In genomic region chr12:79750253-79751125, GRCm38 (mm10) we compare ENCODE assay signal across 8 mouse cellular contexts.
DNase-seq lines count a peak whose midpoint lies in the region; ATAC-seq and TF ChIP-seq lines count a peak whose summit lies in the region.

No protein-coding gene starts in this region.

- no peak overlapping the region for H3K9ac ChIP-seq in liver, adult 2 months (ENCODE audit: low read depth, low read length)
- peak overlapping the region; percentile 10; the same call in 1 of the 2 replicates for H3K9ac ChIP-seq in forebrain, embryonic 11.5 days (ENCODE audit: low read length)
- H3K9ac ChIP-seq in neural tube, embryonic 13.5 days, result peak overlapping the region; percentile 50

- H3K79me2 ChIP-seq in liver, adult 2 months (ENCODE audit: control insufficient read depth, insufficient read depth, low read length), result no peaks in the 10 kb centered on the region

- peak; percentile 32 for DNase-seq in liver, adult 2 months (ENCODE audit: extremely low read depth, low read depth, low spot score)
- no peak for DNase-seq in liver
- peak; percentile 60 for DNase-seq in forebrain, embryonic 11.5 days (ENCODE audit: low spot score)
- peak; percentile 54 for DNase-seq in heart, postnatal 4 days
- DNase-seq in lung, adult 18-20 months, result peak; percentile 69 to 71
- no peak for DNase-seq in thymus, postnatal 14 days
- no peak for DNase-seq in cerebellum, postnatal 36 days

- H3K4me3 ChIP-seq in liver, adult 2 months (ENCODE audit: insufficient read depth, low read depth, low read length), result no peak overlapping the region
- H3K4me3 ChIP-seq in forebrain, embryonic 11.5 days (ENCODE audit: low read depth, low read length), result no peak overlapping the region
- peak overlapping the region; percentile 10; the same call in 1 of the 2 replicates for H3K4me3 ChIP-seq in neural tube, embryonic 13.5 days

- TF ChIP-seq POLR2A in liver, adult 2 months (IDR thresholded peaks at IDR 0.05; ENCODE audit: extremely low read depth, insufficient read depth, low read length), result no peak

- no peak overlapping the region for H3K27ac ChIP-seq in liver, adult 2 months (replicated peaks; ENCODE audit: insufficient read depth, low read depth, low read length)
- peak overlapping the region; percentile 77 for H3K27ac ChIP-seq in forebrain, embryonic 11.5 days (ENCODE audit: low read depth, low read length)
- H3K27ac ChIP-seq in neural tube, embryonic 13.5 days (replicated peaks), result peak overlapping the region; percentile 89

- H3K4me2 ChIP-seq in forebrain, embryonic 11.5 days (ENCODE audit: low read depth, low read length, severe bottlenecking), result peak overlapping the region; percentile 21; the same call in 1 of the 2 replicates
- H3K4me2 ChIP-seq in neural tube, embryonic 13.5 days, result peak overlapping the region; percentile 42

- no peaks in the 10 kb centered on the region for H3K4me1 ChIP-seq in liver, adult 2 months (ENCODE audit: control insufficient read depth, insufficient read depth, low read length)
- peaks cover 46% of the 10 kb centered on the region for H3K4me1 ChIP-seq in forebrain, embryonic 11.5 days (replicated peaks; ENCODE audit: control insufficient read depth, insufficient read depth, low read length)
- H3K4me1 ChIP-seq in neural tube, embryonic 13.5 days (replicated peaks), result peaks cover 62% of the 10 kb centered on the region

- no peaks in the 10 kb centered on the region for H3K27me3 ChIP-seq in liver, adult 2 months (ENCODE audit: control insufficient read depth, insufficient read depth, low read length)
- H3K27me3 ChIP-seq in forebrain, embryonic 11.5 days (ENCODE audit: control insufficient read depth, insufficient read depth, low read length), result no peaks in the 10 kb centered on the region
- no peaks in the 10 kb centered on the region for H3K27me3 ChIP-seq in neural tube, embryonic 13.5 days

- H3K9me3 ChIP-seq in forebrain, embryonic 11.5 days (ENCODE audit: control insufficient read depth, low read length), result no peaks in the 10 kb centered on the region
- H3K9me3 ChIP-seq in neural tube, embryonic 13.5 days, result no peaks in the 10 kb centered on the region

- no peaks in the 10 kb centered on the region for H3K36me3 ChIP-seq in liver, adult 2 months (ENCODE audit: control insufficient read depth, insufficient read depth, low read length)
- no peaks in the 10 kb centered on the region for H3K36me3 ChIP-seq in forebrain, embryonic 11.5 days (ENCODE audit: control insufficient read depth, insufficient read depth, low read length)
- no peaks in the 10 kb centered on the region for H3K36me3 ChIP-seq in neural tube, embryonic 13.5 days

- ATAC-seq in forebrain, embryonic 11.5 days (replicated peaks; ENCODE audit: low FRiP score), result peak; percentile 79
- ATAC-seq in neural tube, embryonic 13.5 days (ENCODE audit: low read depth), result peak; percentile 83

- WGBS in liver, adult 2 months, result 75% methylated on average over 10 of the region's 10 CpGs
- WGBS in forebrain, embryonic 11.5 days, result 10% methylated on average over 10 of the region's 10 CpGs
- WGBS in neural tube, embryonic 13.5 days, result 9% methylated on average over 10 of the region's 10 CpGs

- no peak for TF ChIP-seq CTCF in liver, adult 2 months (IDR thresholded peaks at IDR 0.05; ENCODE audit: low read depth, low read length)

Comparison
In these comparisons a context has a peak if more than half of its experiments do, and no peak if none do; other contexts are left out.
1. DNase-seq: peak in liver, adult 2 months (single experiment), forebrain, embryonic 11.5 days (single experiment), heart, postnatal 4 days (single experiment) and lung, adult 18-20 months (2 of 2); none in liver (single experiment), thymus, postnatal 14 days (single experiment) and cerebellum, postnatal 36 days (0 of 2).